Mouse (Mus musculus) olfactory bulb, adult 2 months (tissue): ENCODE measurements at regions not wholly inside any gene's neighbourhood (a gene's known extent, or its start where the extent isn't known, plus 50 kb on each side); places are given as distances from the start of the nearest gene placed in this dataset.

ENCODE experiments used
- H3K27ac ChIP-seq: fragments of 200-500 bp; 2 replicates; pipeline ENCODE4 v1.5.1; 2012; ENCODE audit warnings: low read depth, low read length; ENCODE audit not compliant: insufficient read depth
- H3K4me1 ChIP-seq: fragments of 200-500 bp; 2 replicates; pipeline ENCODE4 v1.6.1; 2012; ENCODE audit warnings: low read length; ENCODE audit not compliant: control insufficient read depth, insufficient read depth
- H3K4me3 ChIP-seq: fragments of 200-500 bp; 2 replicates; pipeline ENCODE4 v1.5.1; 2012; ENCODE audit warnings: mild to moderate bottlenecking, low read depth, low read length, moderate library complexity; ENCODE audit not compliant: insufficient read depth
- CTCF ChIP-seq: fragments of 200-500 bp; IDR thresholded peaks from 2 replicates; pipeline ENCODE4 v1.5.1; 2012; ENCODE audit warnings: low read depth, mild to moderate bottlenecking, low read length, moderate library complexity; ENCODE audit not compliant: insufficient read depth
- POLR2A ChIP-seq: fragments of 200-500 bp; IDR thresholded peaks from 2 replicates; pipeline ENCODE4 v1.6.1; 2012; ENCODE audit warnings: mild to moderate bottlenecking, low read depth, low read length, moderate library complexity; ENCODE audit not compliant: insufficient read depth
- WGBS: fragments of 180-500 bp; shearing (Covaris S2); methylation state at CpG from one replicate; pipeline ENCODE4 v1.1.7; 2018; 5-methylcytosine and 5-hydroxymethylcytosine counted together

DNA sequence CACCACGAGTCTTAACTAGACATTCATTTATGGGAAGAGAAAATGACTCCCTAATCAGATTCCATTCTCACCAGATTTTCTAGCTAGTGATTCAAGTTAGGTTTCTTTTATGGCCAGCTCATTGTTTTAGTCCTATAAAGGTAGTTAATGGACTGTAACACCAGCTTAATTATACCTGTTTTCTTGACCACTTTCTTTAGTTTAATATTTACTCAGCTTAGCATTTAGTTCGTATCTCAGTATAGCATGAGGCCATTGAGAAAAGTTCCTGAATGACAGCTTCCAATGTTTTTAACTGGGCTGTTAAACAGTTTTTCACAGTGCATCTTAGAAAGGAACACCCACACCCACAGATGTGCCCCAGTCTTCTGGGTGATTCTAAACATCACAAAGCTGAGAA, 1320.3 kb downstream of the Gsdmc2 start:
- TF ChIP-seq CTCF (no peak), POLR2A (no peak)
- Histone ChIP-seq H3K4me1 (no peaks in the 10 kb centered on the region), H3K4me3 (no peak overlapping the region), H3K27ac (no peak overlapping the region)
- WGBS = 62% methylated on average over 2 of the region's 2 CpGs

DNA sequence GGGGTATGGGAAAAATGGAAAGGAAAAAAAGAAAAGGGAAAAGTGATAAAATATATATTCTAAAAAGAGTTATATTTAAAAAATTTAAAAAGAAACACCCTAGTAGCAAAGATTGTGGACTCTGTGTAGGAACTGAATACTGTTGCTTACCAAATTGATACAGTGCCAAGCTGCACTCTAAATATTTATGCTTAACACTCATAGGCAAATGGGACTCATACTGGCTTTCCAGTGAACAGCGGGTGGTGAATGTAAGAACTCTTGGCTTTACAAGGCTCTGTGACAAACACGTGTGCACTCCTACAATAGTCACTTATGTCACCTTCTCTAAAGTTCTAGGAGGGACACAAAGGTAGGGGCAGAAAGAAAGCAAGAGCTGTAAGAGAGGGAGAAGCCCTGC, 1320.8 kb downstream of the Gsdmc2 start:
- Histone ChIP-seq H3K27ac (no peak overlapping the region), H3K4me1 (no peaks in the 10 kb centered on the region), H3K4me3 (no peak overlapping the region)
- TF ChIP-seq CTCF = no peak
- TF ChIP-seq POLR2A = no peak
- 61% methylated on average over 2 of the region's 2 CpGs for WGBS

DNA sequence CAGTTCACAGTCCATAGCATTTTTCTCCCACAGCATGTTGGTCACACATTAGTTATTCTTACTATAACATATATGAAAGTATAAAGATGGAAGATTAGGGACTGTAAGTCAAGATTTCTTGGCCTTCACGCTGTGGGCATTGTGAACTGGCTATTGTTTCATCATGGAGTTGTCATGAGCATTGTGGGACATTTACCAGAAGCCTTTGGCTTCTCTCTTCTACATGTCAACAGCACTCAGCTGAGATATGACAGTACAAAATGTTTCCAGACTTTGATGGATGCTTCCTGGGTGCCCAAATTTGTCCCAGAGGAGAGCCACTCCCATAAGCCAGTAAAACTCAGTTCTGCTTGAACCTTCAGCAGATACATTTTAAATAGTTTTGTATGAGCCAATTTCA, 1331.5 kb downstream of the Gsdmc2 start:
- WGBS = 94% methylated on average over 1 of the region's 1 CpGs
- TF ChIP-seq CTCF = no peak
- TF ChIP-seq POLR2A = no peak

GRCm38 (mm10) chr15:62511461-62511860, 1333.5 kb downstream of the Gsdmc2 start:
- no peak overlapping the region for H3K4me3 ChIP-seq
- TF ChIP-seq CTCF (no peak), POLR2A (no peak)
- H3K4me1 ChIP-seq = no peaks in the 10 kb centered on the region
- H3K27ac ChIP-seq = no peak overlapping the region
- 68% methylated on average over 2 of the region's 2 CpGs for WGBS

More for the DNA sequence above, 1331.5 kb downstream of the Gsdmc2 start:
- Histone ChIP-seq H3K27ac (no peak overlapping the region), H3K4me1 (no peaks in the 10 kb centered on the region), H3K4me3 (no peak overlapping the region)

DNA sequence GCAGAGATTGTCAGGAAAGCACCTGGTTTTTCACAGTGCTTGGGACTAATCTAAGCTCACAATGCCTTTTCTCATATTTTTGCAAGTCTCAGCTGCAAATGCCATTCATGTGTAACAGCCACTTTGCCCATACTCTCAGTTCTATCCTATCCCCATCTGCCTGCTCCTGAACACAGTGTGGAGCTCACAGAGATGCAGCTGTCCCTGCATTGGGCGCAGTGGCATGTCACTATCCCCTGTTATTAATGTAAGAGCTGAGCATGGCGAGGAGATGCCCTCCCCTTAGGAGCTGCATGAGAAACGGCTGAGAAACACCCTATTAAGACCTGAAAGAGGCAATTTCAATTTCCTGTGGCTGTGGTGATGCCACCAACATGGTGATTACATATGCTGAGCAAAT, 1341.1 kb downstream of the Gsdmc2 start:
- H3K27ac ChIP-seq = no peak overlapping the region
- TF ChIP-seq POLR2A (no peak), CTCF (no peak)
- H3K4me1 ChIP-seq = no peaks in the 10 kb centered on the region
- 28% methylated on average over 3 of the region's 3 CpGs for WGBS
- H3K4me3 ChIP-seq = no peak overlapping the region

GRCm38 (mm10) chr15:62500966-62501365, 1344.0 kb downstream of the Gsdmc2 start:
- TF ChIP-seq CTCF (no peak), POLR2A (no peak)
- peaks cover 4% of the 10 kb centered on the region; the same call in 1 of the 2 replicates for H3K4me1 ChIP-seq
- H3K27ac ChIP-seq = no peak overlapping the region
- no peak overlapping the region for H3K4me3 ChIP-seq
- 83% methylated on average over 4 of the region's 4 CpGs for WGBS

DNA sequence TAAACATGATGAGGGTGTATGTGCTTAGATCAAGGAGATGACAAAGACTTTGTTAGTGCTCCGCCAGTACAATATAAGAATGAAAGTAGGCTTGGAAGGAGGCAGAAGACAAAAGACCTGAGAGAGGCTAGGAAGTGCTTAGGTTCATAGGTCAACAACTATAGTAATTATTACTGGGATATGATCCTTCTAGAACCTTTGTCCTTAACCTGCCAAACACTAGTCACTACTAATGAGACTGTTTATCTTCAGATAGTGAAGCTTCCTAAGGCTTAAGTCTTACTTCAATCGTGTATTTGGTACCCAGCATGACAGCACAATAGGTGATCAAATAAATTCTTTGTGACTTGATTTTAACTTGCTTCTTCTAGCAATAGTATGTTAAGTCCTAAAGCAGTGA, 1344.5 kb downstream of the Gsdmc2 start:
- H3K4me3 ChIP-seq = no peak overlapping the region
- H3K27ac ChIP-seq = no peak overlapping the region
- WGBS = 93% methylated on average over 2 of the region's 2 CpGs
- no peak for TF ChIP-seq CTCF
- no peak for TF ChIP-seq POLR2A
- peaks cover 4% of the 10 kb centered on the region; the same call in 1 of the 2 replicates for H3K4me1 ChIP-seq

GRCm38 (mm10) chr15:62496193-62496592, 1348.8 kb downstream of the Gsdmc2 start:
- peaks cover 4% of the 10 kb centered on the region; the same call in 1 of the 2 replicates for H3K4me1 ChIP-seq
- H3K27ac ChIP-seq = no peak overlapping the region
- TF ChIP-seq CTCF (no peak), POLR2A (no peak)
- 33% methylated on average over 4 of the region's 4 CpGs for WGBS
- H3K4me3 ChIP-seq = no peak overlapping the region

GRCm38 (mm10) chr15:62492350-62492749, 1352.6 kb downstream of the Gsdmc2 start:
- WGBS = 77% methylated on average over 3 of the region's 3 CpGs
- Histone ChIP-seq H3K4me3 (no peak overlapping the region), H3K4me1 (peaks cover 4% of the 10 kb centered on the region; the same call in 1 of the 2 replicates), H3K27ac (no peak overlapping the region)
- TF ChIP-seq CTCF = no peak
- no peak for TF ChIP-seq POLR2A

DNA sequence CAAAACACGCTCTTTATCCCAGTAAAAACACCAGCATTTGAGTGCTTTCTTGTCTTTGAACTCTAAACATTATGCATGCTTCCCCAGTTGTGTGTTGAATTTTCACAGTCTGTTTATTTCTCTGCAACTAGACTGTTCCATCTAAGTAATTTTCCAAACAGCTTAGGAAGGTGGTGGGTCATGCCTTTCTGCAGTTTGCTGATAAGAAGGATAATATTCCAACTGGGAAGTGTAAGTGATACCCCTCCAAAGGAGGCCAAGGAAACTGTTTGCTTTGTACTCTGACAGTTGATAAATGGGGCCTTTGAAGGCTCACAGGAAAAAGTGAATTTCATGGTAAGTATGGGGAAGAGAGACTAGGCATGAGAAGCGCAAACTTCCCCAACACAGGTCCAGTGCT, 1354.4 kb downstream of the Gsdmc2 start:
- Histone ChIP-seq H3K4me1 (no peaks in the 10 kb centered on the region), H3K27ac (no peak overlapping the region), H3K4me3 (no peak overlapping the region)
- over 99% methylated on average over 2 of the region's 2 CpGs for WGBS
- TF ChIP-seq CTCF (no peak), POLR2A (no peak)
